Mouse (Mus musculus) C2C12 (cell line): ENCODE results near the gene Gan.

Source experiments
- CTCF ChIP-seq: IDR thresholded peaks from one replicate; pipeline ENCODE4 v1.5.1; 2011; ENCODE audit not compliant: control insufficient read depth, insufficient read depth, insufficient read length
- MAX ChIP-seq: IDR thresholded peaks from one replicate; pipeline ENCODE4 v1.6.1; 2011; ENCODE audit warnings: mild to moderate bottlenecking, control low read depth

DNA sequence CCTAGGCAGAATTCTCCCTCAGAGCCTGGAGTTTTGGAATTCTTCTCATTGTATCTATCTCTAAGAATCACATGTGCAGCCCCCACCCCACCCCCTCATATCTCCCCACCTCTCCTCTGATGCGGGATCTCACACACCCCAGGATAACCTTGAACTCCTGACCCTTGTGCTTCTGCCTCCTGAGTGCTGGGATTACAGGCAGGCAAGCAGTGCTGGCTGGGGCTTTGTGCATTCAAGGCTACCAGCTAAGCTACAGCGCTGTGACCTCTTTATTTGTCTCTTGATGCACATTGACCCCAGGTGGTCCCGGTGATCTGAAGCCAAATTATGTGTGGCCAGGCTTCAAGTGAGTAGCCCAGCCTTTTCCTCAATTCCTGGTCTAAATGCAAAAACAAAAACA lies 83.9 kb downstream of the Gan start:
- TF ChIP-seq CTCF (no peak), MAX (no peak)
